Mouse (Mus musculus): ENCODE data around the gene Lims1. TPM values are rescaled to one million over a fixed set of nuclear protein-coding genes. Genes with fewer than 3 reads are reported as not detected.

Lims1 gene
- 58.5 to 65.4 TPM (median 61.3 TPM) in 4 replicates for total RNA-seq (2023; ENCODE audit: inconsistent age)

DNA sequence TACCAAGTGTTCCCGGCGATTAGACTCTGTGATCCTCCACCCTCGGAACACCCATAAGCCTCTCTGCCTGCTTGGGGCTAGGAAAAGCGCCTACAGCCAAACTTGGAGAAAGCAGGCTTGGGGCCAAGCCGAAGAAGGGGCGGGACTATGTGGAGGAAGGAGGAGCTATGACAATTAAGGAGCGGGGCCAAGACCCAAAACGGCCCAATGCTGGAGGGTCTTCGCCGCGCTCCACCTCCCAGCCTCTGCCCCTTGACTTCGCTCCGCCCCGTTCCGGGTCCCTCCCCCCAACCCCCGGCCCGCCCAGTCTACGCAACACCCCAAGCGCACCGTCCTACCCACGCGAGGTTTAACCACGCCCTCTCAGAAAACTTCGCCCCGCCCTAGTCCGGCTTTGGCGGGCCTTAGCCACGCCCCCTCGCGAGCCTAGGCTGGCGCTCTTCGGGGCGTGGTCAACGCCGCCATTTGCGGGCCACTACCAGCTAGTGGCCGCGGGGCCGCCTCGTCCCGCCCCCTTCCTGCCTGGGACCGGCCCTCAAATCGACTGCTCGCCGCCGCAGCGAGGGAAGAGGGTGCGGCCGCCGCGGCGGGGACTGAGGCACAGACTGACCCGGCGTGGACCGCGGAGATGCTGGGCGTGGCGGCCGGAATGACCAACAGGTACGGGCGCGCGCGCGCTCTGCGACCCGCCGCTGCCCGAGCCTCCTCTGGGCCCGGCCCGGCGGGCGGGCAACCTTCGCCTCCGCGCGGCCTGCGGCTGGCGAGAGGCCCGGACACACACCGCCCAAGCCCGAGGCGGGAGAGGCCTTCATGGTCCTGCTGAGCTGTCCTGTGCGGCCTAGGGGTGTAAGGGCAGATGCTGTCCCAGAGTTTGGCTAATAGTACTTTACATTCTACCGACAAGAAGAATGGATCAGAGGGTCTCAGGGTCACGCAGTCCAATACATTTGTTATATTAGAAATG lies at the start of gene Lims1:
Gene Lims1 (plus strand): TSS at position 439 of the 964 bp plus-strand sequence.

DNA sequence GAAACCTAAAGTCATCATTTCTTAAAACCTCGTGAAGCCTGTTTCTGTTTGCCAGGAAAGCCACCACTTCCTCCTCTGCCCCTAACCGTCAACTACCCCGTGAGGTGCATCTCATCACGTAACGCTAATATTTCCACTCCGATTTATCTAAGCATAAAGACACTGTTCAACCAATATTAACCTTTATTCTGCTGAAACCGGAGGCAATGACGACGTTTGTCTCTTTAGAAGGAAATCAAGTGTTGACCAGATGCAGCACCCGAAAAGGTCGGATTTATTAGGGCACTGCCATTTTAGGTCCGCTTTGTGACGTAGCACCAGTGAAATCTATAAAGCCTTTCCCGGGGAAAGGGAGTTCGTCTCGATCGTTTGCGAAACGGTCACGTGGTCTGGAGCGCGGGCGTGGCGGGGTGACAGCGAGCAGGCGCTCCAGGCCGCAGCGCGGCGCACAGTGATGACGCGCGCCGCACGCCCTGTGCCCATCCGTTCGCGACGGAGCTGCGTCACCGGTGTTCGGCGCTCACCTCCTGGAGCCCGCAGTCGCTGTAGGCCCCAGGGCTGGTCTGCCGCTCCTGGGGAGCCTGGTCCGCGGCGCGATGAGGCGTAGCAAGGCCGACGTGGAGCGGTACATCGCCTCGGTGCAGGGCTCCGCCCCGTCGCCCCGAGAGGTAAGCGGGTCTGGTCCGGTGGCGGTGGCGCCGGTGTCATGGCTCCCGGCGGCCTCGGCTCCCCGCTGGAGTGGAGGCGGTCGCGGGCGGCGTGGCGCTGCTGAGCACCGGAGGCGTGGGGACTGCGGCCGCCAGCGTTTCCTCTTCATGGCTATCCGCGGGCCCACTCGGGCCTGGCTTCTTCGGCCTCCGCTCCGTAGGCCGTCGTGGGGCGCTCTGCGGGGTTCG lies 123.4 kb downstream of the Lims1 start, which contains the start of gene Ranbp2:
Gene Ranbp2 (plus strand): TSS at position 537 of the 896 bp plus-strand sequence.

Other genes starting within 250 kb of the Lims1 start
- not detected in 4 replicates for gene AW822073, start 98.5 kb upstream of the Lims1 start, total RNA-seq (2023; ENCODE audit: inconsistent age)
- gene Duxf3, start 90.8 kb upstream of the Lims1 start, total RNA-seq (2023; ENCODE audit: inconsistent age): not detected in 4 replicates
- not detected in 4 replicates for gene Gm4981, start 86.8 kb upstream of the Lims1 start, total RNA-seq (2023; ENCODE audit: inconsistent age)
- 37.2 to 55.9 TPM (median 41.1 TPM) in 4 replicates for gene Gcc2, start 68.0 kb upstream of the Lims1 start, total RNA-seq (2023; ENCODE audit: inconsistent age)
- gene Ranbp2, start 123.5 kb downstream of the Lims1 start, total RNA-seq (2023; ENCODE audit: inconsistent age): 166 to 186 TPM (median 175 TPM) in 4 replicates
- 2.8 to 4.1 TPM (median 3.2 TPM) in 4 replicates for gene Ccdc138, start 174.5 kb downstream of the Lims1 start, total RNA-seq (2023; ENCODE audit: inconsistent age)

Data from B cell, adult (primary cell).